Mouse (Mus musculus): ENCODE measurements around the gene Mpzl3.
"Not testable (repeated sequence)": the region's sequence is repeated elsewhere in the genome, so short reads cannot be mapped to it uniquely, and the experiment has no call there.

Mpzl3 gene

GRCm38 (mm10) chr9:45055082-45055713 is at the start of gene Mpzl3:
Mpzl3 (plus strand) TSS chr9:45055186.
- peak; percentile 47 for DNase-seq (ENCODE audit: low spot score)

GRCm38 (mm10) chr9:45007404-45007803 is 47.6 kb upstream of the Mpzl3 start:
- no peak for DNase-seq (ENCODE audit: low spot score)

- no peak for DNase-seq (ENCODE audit: low spot score)
Observed at GRCm38 (mm10) chr9:45008342-45008741, 46.6 kb upstream of the Mpzl3 start.

- no peak for DNase-seq (ENCODE audit: low spot score)
Observed at GRCm38 (mm10) chr9:45009180-45010078, 45.6 kb upstream of the Mpzl3 start, which contains the start of gene Cd3e. Cd3e (minus strand) TSS chr9:45009627.

GRCm38 (mm10) chr9:45010461-45010860 is 44.5 kb upstream of the Mpzl3 start:
- DNase-seq (ENCODE audit: low spot score) = no peak

GRCm38 (mm10) chr9:45011291-45011690 is 43.7 kb upstream of the Mpzl3 start:
- no peak for DNase-seq (ENCODE audit: low spot score)

GRCm38 (mm10) chr9:45014879-45015278 is 40.1 kb upstream of the Mpzl3 start:
- no peak for DNase-seq (ENCODE audit: low spot score)

- DNase-seq (ENCODE audit: low spot score) = no peak
Observed at GRCm38 (mm10) chr9:45015841-45016240, 39.1 kb upstream of the Mpzl3 start.

- DNase-seq (ENCODE audit: low spot score) = no peak
Observed at GRCm38 (mm10) chr9:45018031-45018430, 37.0 kb upstream of the Mpzl3 start.

GRCm38 (mm10) chr9:45022800-45023199 is 32.2 kb upstream of the Mpzl3 start:
- DNase-seq (ENCODE audit: low spot score) = no peak

- no peak for DNase-seq (ENCODE audit: low spot score)
Observed at GRCm38 (mm10) chr9:45023638-45024037, 31.3 kb upstream of the Mpzl3 start.

- no peak for DNase-seq (ENCODE audit: low spot score)
Observed at GRCm38 (mm10) chr9:45024187-45024586, 30.8 kb upstream of the Mpzl3 start.

GRCm38 (mm10) chr9:45027376-45027775 is 27.6 kb upstream of the Mpzl3 start:
- no peak for DNase-seq (ENCODE audit: low spot score)

- no peak for DNase-seq (ENCODE audit: low spot score)
Observed at GRCm38 (mm10) chr9:45030341-45030740, 24.6 kb upstream of the Mpzl3 start.

GRCm38 (mm10) chr9:45032261-45032660 is 22.7 kb upstream of the Mpzl3 start:
- DNase-seq (ENCODE audit: low spot score) = no peak

- DNase-seq (ENCODE audit: low spot score) = no peak
Observed at GRCm38 (mm10) chr9:45034526-45034925, 20.5 kb upstream of the Mpzl3 start.

GRCm38 (mm10) chr9:45037803-45038202 is 17.2 kb upstream of the Mpzl3 start:
- not testable (repeated sequence) for DNase-seq (ENCODE audit: low spot score)

- no peak for DNase-seq (ENCODE audit: low spot score)
Observed at GRCm38 (mm10) chr9:45039499-45039898, 15.5 kb upstream of the Mpzl3 start, which contains the start of gene Mpzl2. Mpzl2 (plus strand) TSS chr9:45039799.

- DNase-seq (ENCODE audit: low spot score) = no peak
Observed at GRCm38 (mm10) chr9:45040066-45040845, 14.7 kb upstream of the Mpzl3 start.

- no peak for DNase-seq (ENCODE audit: low spot score)
Observed at GRCm38 (mm10) chr9:45041131-45041838, 13.7 kb upstream of the Mpzl3 start.

- DNase-seq (ENCODE audit: low spot score) = no peak
Observed at GRCm38 (mm10) chr9:45042056-45042720, 12.8 kb upstream of the Mpzl3 start.

Measured in spleen, adult 12 weeks (tissue).